ENCODE assay signal across 11 mouse cellular contexts in genomic region chr14:120791828-120792554, GRCm38 (mm10).
DNase-seq lines count a peak whose midpoint lies in the region; ATAC-seq and TF ChIP-seq lines count a peak whose summit lies in the region.
"Had no signal": no experiment of that assay in that cellular context is flagged by ENCODE, and none has a peak within 500 bp of the region (broad histone marks: within the 10 kb centered on the region; RNA-seq: fewer than 3 reads in every experiment).

No protein-coding gene starts in this region.

- 78% methylated on average over 4 of the region's 4 CpGs for WGBS in cerebellum, adult 2 months
- WGBS in liver, embryonic 14.5 days (ENCODE audit: insufficient replicate concordance), result 56% methylated on average over 4 of the region's 4 CpGs
- WGBS in liver, embryonic 12.5 days (ENCODE audit: insufficient replicate concordance), result 61% methylated on average over 4 of the region's 4 CpGs

- no peak overlapping the region for H3K4me3 ChIP-seq in cerebellum, adult 2 months (replicated peaks; ENCODE audit: insufficient read depth, low read depth, low read length)
- no peak overlapping the region for H3K4me3 ChIP-seq in liver, embryonic 14.5 days (ENCODE audit: insufficient read depth in 1 of 2, low read depth in 2 of 2, low read length in 2 of 2)
- no peak overlapping the region for H3K4me3 ChIP-seq in liver, embryonic 12.5 days
- no peak overlapping the region for H3K4me3 ChIP-seq in ES-E14 (ENCODE audit: insufficient read depth in 1 of 2, low read depth in 1 of 2, low read length in 2 of 2, poor library complexity in 1 of 2, severe bottlenecking in 1 of 2)

- H3K27me3 ChIP-seq in cerebellum, adult 2 months (ENCODE audit: control insufficient read depth, insufficient read depth, low read length), result no peaks in the 10 kb centered on the region
- no peaks in the 10 kb centered on the region for H3K27me3 ChIP-seq in liver, embryonic 14.5 days (ENCODE audit: control insufficient read depth, insufficient read depth, low read length)
- H3K27me3 ChIP-seq in liver, embryonic 12.5 days (replicated peaks), result no peaks in the 10 kb centered on the region

- in situ Hi-C loops in ES-E14 (cut with MboI; ENCODE audit: low sequenced_read_pairs in 2 of 2, unreplicated experiment in 2 of 2), result no loop called here

- H3K4me2 ChIP-seq in liver, embryonic 14.5 days (ENCODE audit: low read depth), result no peak overlapping the region
- H3K4me2 ChIP-seq in liver, embryonic 12.5 days, result no peak overlapping the region

- DNase-seq in cerebellum, adult 2 months, result no peak
- DNase-seq in liver, embryonic 14.5 days (ENCODE audit: low read depth in 3 of 3, low spot score in 3 of 3), result no peak
- DNase-seq in ES-E14 (ENCODE audit: low read depth, low spot score), result peak; percentile 62
- DNase-seq in induced T-regulatory cell, adult 2 months (ENCODE audit: low read depth), result peak; percentile 20
- DNase-seq in urinary bladder, adult 18-20 months (ENCODE audit: low spot score in 2 of 2), result no peak
- no peak for DNase-seq in left cerebral cortex, postnatal 36 days (ENCODE audit: low spot score in 2 of 2)
- DNase-seq: layer of hippocampus, postnatal 36 days had no signal

- peak; percentile 48; the same call in 1 of the 2 replicates for TF ChIP-seq CTCF in cerebellum, adult 2 months (IDR thresholded peaks at IDR 0.05; ENCODE audit: borderline replicate concordance, insufficient read depth, low read depth, low read length)
- peak; percentile 54 for TF ChIP-seq CTCF in liver, embryonic 14.5 days (IDR thresholded peaks at IDR 0.05; ENCODE audit: low read depth)

- ATAC-seq in cerebellum, adult (ENCODE audit: insufficient number of reproducible peaks, low FRiP score, low TSS enrichment), result no peak
- ATAC-seq in liver, embryonic 14.5 days (ENCODE audit: insufficient read depth), result no peak
- no peak for ATAC-seq in liver, embryonic 12.5 days
- ATAC-seq: inflammation-experienced regulatory T-cells, adult 6 months had no signal

- intact Hi-C loops in left cerebral cortex, postnatal 36 days (cut with DNase I), result no loop called here

- no peak for TF ChIP-seq POLR2A in cerebellum, adult 2 months (IDR thresholded peaks at IDR 0.05; ENCODE audit: borderline replicate concordance, insufficient read depth, low read length)

- H3K36me3 ChIP-seq in liver, embryonic 14.5 days (replicated peaks; ENCODE audit: control insufficient read depth, insufficient read depth, low read depth), result no peaks in the 10 kb centered on the region
- no peaks in the 10 kb centered on the region for H3K36me3 ChIP-seq in liver, embryonic 12.5 days
- H3K36me3 ChIP-seq in ES-E14 (ENCODE audit: control insufficient read depth, insufficient read depth, low read length, poor library complexity, severe bottlenecking), result no peaks in the 10 kb centered on the region

- TF ChIP-seq EP300 in liver, embryonic 14.5 days (IDR thresholded peaks at IDR 0.05; ENCODE audit: low read depth), result no peak

- no peaks in the 10 kb centered on the region for H3K4me1 ChIP-seq in cerebellum, adult 2 months (ENCODE audit: control insufficient read depth, insufficient read depth, low read length)
- H3K4me1 ChIP-seq in liver, embryonic 14.5 days (replicated peaks; ENCODE audit: control insufficient read depth in 2 of 2, insufficient read depth in 2 of 2, low read length in 1 of 2), result no peaks in the 10 kb centered on the region
- H3K4me1 ChIP-seq in liver, embryonic 12.5 days, result no peaks in the 10 kb centered on the region
- H3K4me1 ChIP-seq in ES-E14 (ENCODE audit: control insufficient read depth in 2 of 2, insufficient read depth in 2 of 2, low read length in 2 of 2, poor library complexity in 1 of 2), result peaks cover 0 to 4% of the 10 kb centered on the region in 2 experiments; a peak in 1 of 4 replicates

- no peaks in the 10 kb centered on the region for H3K9me3 ChIP-seq in liver, embryonic 14.5 days (ENCODE audit: control insufficient read depth, low read length)
- no peaks in the 10 kb centered on the region for H3K9me3 ChIP-seq in liver, embryonic 12.5 days (replicated peaks)
- peaks cover 3% of the 10 kb centered on the region; the same call in 1 of the 2 replicates for H3K9me3 ChIP-seq in ES-E14 (ENCODE audit: control insufficient read depth, insufficient read depth, low read depth, low read length)

- no peak overlapping the region for H3K9ac ChIP-seq in liver, embryonic 14.5 days (replicated peaks)
- no peak overlapping the region for H3K9ac ChIP-seq in liver, embryonic 12.5 days
- no peak overlapping the region for H3K9ac ChIP-seq in ES-E14 (ENCODE audit: insufficient read depth, low read depth, low read length, poor library complexity, severe bottlenecking)

- no peak overlapping the region for H3K27ac ChIP-seq in cerebellum, adult 2 months (ENCODE audit: insufficient read depth, low read length)
- no peak overlapping the region for H3K27ac ChIP-seq in liver, embryonic 14.5 days
- no peak overlapping the region for H3K27ac ChIP-seq in liver, embryonic 12.5 days
- no peak overlapping the region for H3K27ac ChIP-seq in ES-E14 (ENCODE audit: insufficient read depth, low read depth, low read length, poor library complexity, severe bottlenecking)
- H3K27ac ChIP-seq: macrophage had no signal

TF ChIP-seq in ES-E14, 5 proteins besides CTCF, POLR2A, EP300 and RAD21:
- TF ChIP-seq MAFK (IDR thresholded peaks at IDR 0.05; ENCODE audit: insufficient read depth, low read depth, low read length) (no peak), ZC3H11A (IDR thresholded peaks at IDR 0.05; ENCODE audit: borderline replicate concordance, low read depth, low read length) (0 out of 2 replicates have a peak, but pooled peaks have one; percentile 18)

Comparison
In these comparisons a context has a peak if more than half of its experiments do, and no peak if none do; other contexts are left out.
1. DNase-seq: peak in ES-E14 (single experiment) and induced T-regulatory cell, adult 2 months (single experiment); none in cerebellum, adult 2 months (0 of 2), liver, embryonic 14.5 days (0 of 3), urinary bladder, adult 18-20 months (0 of 2) and left cerebral cortex, postnatal 36 days (0 of 2).